ENCODE assay signal across 8 mouse cellular contexts in genomic region chr17:9579401-9580371, GRCm38 (mm10).
DNase-seq lines count a peak whose midpoint lies in the region; ATAC-seq and TF ChIP-seq lines count a peak whose summit lies in the region.
"Had no signal": no experiment of that assay in that cellular context is flagged by ENCODE, and none has a peak within 500 bp of the region (broad histone marks: within the 10 kb centered on the region; RNA-seq: fewer than 3 reads in every experiment).

No protein-coding gene starts in this region.

- intact Hi-C loops in heart, postnatal 36 days (cut with DNase I): no loop called here

- no peak for TF ChIP-seq EP300 in stomach, postnatal 0 days (optimal IDR thresholded peaks at IDR 0.05)

- H3K9ac ChIP-seq in stomach, postnatal 0 days (ENCODE audit: low read length): no peak overlapping the region
- H3K9ac ChIP-seq: liver, embryonic 14.5 days had no signal

- TF ChIP-seq CTCF in stomach, postnatal 0 days (IDR thresholded peaks at IDR 0.05; ENCODE audit: low read depth): no peak

- WGBS in stomach, postnatal 0 days: 45% methylated on average over 11 of the region's 11 CpGs

- no peaks in the 10 kb centered on the region for H3K9me3 ChIP-seq in stomach, postnatal 0 days (ENCODE audit: control insufficient read depth, low read length)

- no peak overlapping the region for H3K27ac ChIP-seq in stomach, postnatal 0 days (replicated peaks)
- H3K27ac ChIP-seq: liver, embryonic 14.5 days had no signal

- H3K27me3 ChIP-seq in stomach, postnatal 0 days (ENCODE audit: control insufficient read depth, insufficient read depth, low read length): no peaks in the 10 kb centered on the region

- DNase-seq in cerebellum, adult 9-11 months: peak; percentile 33
- peak; percentile 44 to 45 for DNase-seq in frontal cortex, adult 2 months (ENCODE audit: extremely low spot score in 1 of 2, low spot score in 1 of 2)
- DNase-seq in left cerebral cortex, adult 9 months (ENCODE audit: low spot score in 2 of 2): peak; percentile 51 to 52
- peak; percentile 56 for DNase-seq in retina, embryonic 14.5 days (ENCODE audit: low spot score)
- no peak for DNase-seq in stomach, postnatal 0 days (ENCODE audit: low spot score)
- DNase-seq in gastrocnemius, postnatal 10 days: no peak
- no peak for DNase-seq in heart, postnatal 36 days

- ATAC-seq in stomach, postnatal 0 days (ENCODE audit: low FRiP score, low TSS enrichment): no peak

- H3K36me3 ChIP-seq in stomach, postnatal 0 days (ENCODE audit: control insufficient read depth, insufficient read depth, low read length): no peaks in the 10 kb centered on the region

- H3K4me1 ChIP-seq in stomach, postnatal 0 days (replicated peaks; ENCODE audit: control insufficient read depth, insufficient read depth): no peaks in the 10 kb centered on the region

- no peak overlapping the region for H3K4me3 ChIP-seq in stomach, postnatal 0 days (ENCODE audit: low read depth, low read length)

- no peak overlapping the region for H3K4me2 ChIP-seq in stomach, postnatal 0 days (replicated peaks; ENCODE audit: low read depth)

Comparison
In these comparisons a context has a peak if more than half of its experiments do, and no peak if none do; other contexts are left out.
1. DNase-seq: peak in cerebellum, adult 9-11 months (single experiment), frontal cortex, adult 2 months (2 of 2), left cerebral cortex, adult 9 months (2 of 2) and retina, embryonic 14.5 days (single experiment); none in stomach, postnatal 0 days (single experiment), gastrocnemius, postnatal 10 days (single experiment) and heart, postnatal 36 days (0 of 2).